Mouse (Mus musculus) heart, adult 11 months (tissue): ENCODE data around the gene Klf12.

Source experiments
- DNase-seq: peaks from one replicate; pipeline ENCODE4 v3.0.0; 2022

Gene Klf12

DNA sequence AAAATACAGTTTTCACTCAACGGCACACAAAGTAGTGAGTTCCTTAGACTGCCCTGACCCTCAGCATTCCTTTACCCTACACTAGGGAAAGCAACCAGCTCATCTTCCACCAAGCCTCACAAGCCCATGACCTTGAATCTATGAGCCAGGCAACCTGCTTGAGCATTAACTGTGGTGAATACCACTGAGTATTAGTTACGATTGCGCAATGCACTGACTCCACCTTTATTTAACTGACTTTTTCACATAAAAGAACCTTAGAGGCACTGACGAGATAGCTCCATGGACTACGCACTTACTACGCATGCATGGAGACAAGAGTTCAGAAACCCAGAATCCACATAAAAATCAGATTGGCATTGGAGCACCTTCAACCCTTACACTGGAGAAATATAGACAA lies 158.4 kb downstream of the Klf12 start:
- DNase-seq = no peak

DNA sequence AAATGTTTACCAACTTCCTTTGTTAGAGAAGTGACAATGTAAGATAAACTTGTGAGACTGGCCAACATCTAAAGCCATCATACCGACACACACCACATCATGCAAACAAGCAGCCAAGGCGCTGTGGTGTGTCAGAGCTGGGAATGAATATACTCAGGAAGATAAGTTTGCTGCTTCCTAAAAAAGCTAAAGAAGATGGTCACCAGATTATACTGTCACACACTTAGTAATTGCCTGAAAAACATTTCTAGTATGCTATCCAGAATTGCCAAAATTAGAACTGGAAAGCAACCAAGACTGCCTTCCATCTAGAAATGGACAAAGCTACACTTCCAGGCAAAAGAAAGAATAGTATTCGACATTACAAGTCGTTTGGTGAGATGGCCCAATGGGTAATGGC lies 163.4 kb downstream of the Klf12 start:
- peak; percentile 9 for DNase-seq

DNA sequence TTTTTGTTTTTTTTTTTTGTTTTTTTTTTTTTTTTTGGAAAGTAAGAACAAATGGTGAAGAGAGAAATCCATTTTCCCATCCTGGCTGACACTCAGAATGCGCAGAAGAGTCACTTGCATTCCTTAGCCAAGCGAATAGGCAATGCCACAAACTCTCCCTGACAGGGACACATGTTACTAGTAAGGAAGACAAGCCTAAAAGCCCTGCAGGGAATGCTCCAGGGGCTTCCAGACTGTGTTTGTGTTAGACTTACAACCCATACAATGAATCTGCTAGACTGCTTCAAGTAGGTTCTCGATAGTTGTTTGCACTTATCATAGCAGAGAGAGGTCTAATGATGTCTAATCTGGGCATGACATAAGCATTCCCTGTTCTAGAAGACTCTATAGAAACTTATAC lies 164.6 kb downstream of the Klf12 start:
- no peak for DNase-seq

DNA sequence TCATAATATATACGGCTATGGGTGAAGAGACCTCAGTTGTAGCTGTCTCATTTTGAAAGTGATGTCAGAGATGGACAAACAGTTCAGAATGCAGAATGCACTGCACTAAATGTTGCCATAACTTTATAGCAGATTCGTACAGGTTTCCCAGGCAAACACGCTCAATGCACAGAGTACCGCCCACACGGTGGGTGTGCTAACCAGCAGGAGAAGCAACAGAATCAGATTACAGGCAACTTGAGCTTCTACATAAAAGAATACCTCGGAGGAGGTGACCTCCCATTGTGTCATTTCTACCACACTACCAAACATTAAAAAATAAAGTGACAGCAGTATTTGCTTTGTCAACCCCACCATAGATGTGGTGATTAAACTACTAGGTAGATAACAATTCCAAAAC lies 171.1 kb downstream of the Klf12 start:
- DNase-seq = no peak

DNA sequence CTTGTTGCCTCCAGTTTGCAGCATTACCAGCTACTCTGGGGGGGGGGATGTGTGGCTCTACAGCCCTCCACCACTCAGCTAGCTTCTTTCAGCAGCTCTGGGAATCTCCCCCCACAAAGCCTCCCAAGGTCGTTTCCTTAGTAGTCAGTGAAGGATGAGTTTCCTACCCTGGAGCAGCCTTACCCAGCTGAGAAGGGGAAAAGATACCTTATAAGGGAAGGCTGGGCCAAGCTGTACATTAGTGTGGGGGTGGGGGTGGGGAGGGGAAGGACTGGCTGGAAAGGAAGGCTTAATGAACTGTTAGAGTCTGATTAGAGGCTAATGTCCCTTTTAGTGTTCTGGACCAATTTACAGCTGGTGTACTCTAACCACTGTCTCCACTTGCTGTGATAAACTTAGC lies 172.7 kb downstream of the Klf12 start:
- no peak for DNase-seq

DNA sequence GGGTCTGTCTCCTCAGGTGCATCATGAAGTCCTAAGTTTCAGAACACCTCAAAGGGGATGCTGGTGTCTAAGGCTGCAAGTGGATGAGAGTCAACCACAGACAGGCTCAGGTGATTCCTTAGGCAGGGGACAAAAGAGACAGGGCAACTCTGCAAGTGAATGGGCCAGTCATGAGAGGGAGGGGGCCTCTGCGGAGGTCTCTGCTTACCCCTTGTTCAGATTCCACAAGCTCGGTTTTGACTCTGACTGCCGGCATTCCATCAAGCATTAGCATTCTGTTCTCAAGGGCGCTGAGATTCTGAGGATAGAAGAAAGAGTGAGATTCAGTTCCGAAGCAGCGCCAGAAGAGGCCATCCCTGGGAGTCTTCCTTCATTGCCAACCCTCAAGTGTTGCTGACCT lies 174.9 kb downstream of the Klf12 start:
- no peak for DNase-seq

DNA sequence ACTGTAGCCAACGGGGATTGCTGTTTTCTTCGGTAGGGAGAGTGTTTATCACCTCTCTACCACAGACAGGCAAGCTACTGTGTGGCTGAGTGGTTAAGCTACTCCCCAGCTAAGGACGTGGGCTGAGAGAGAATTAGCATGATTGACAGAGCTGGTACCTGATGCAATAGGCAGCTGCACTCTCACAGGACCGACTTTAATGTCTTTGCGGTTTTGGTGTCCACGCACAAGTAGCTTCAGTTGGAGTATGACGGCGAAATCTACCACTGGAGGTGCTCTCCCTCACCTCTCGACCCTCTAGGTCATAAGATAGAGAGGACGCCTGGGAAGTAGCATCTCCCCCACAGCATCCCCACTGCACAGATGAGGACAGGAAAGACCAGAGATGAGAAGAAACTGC lies 178.9 kb downstream of the Klf12 start:
- DNase-seq = no peak

DNA sequence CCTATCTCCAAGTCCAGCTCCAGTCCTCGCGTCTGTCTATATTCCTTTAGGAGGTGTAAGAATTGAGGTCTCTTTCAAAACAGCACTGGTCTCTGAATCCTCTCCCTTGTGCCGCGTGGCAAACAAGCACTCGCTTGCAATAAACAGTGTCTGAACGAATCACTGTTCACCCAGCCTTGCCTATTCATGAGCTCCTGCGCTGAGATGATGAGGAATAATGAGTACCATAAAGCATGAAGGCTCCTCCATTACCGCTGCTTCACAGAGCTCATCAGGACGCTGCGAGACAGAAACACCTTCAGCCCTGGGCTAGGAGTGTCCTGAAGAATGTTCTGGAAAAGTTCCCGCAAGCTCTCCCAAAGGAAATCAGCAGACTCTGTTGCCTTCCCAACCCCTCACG lies 179.7 kb downstream of the Klf12 start:
- DNase-seq = no peak

DNA sequence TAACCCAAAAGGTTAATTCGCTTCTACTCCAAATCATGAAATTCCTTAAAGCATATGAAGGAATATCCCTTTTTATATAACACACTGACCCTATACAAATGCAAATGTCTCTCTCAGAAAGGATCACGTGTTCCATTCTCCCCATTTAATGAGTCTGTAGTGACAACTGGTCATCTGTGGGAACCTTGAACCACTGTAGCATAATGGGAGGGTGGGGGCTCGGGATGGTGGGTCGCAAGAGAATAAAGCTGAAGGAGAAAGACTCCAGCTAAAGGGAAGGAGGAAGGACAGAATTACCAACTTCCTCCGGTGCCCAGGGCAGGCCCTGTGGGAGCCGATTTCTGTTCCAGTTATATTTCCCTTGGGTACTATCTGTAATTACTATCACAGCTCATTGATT lies 180.7 kb downstream of the Klf12 start:
- no peak for DNase-seq

DNA sequence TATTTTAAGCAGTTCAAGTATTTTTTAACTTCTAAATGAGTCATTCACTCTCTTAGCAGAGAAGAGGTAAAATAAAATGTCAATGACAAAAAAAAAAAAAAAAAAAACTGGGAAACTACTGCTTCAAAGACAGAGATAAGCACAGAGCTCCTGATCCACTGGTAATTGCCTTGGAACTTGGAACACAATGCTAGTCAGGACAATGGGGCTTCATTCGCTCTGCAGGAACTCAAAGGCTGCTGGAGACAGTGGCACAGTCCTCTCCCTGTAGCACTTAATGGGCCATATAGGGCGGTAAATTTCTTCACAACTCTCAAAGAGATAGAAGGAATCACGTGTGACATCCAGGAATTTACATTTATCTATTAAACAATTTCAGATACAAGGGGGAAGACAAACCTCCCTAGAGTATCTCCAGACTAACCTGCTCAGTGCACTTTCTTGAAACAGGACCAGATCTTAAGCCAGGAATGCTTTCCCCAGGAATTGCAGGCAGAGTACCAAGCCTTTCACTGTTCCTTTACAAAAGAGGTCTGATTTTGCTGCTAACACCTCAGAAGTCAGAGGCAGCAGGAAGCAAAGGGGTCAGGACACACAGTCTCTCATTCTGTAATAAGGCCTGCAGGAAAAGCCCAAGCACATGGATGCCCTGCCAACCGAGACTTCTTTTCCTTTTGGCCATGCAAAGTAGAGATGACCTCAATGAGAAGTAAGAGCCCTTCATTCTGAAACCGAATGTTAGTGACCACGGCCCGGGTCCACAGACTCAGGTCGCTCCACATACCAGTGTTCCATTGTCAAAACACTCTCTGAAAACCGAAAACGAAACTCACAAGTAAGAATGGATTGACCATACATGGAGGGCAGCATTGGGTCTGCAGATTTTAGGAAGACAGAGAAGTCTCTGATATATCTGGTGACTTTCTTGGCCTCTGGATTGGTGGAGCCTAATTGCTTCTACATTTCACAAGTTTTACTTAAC lies 187.0 kb downstream of the Klf12 start:
- no peak for DNase-seq

DNA sequence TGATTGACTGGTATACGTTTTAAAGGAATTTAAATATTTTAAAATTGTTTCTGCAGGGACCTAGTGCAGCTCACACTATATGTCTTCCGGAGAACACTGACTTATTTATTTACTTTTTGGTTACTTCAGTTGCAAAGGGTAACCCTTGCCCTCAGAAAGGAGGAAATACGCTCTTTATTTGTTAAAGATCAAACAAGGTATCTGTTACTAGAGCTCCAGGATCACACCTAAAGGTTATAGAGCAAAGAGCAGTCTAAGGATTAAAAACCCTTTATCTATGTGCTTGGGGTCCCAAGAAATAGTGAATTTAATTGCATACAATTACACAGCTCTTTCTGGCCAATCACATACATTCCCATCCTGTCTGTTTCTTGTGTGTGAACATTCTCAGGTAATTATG lies 188.7 kb downstream of the Klf12 start:
- no peak for DNase-seq

DNA sequence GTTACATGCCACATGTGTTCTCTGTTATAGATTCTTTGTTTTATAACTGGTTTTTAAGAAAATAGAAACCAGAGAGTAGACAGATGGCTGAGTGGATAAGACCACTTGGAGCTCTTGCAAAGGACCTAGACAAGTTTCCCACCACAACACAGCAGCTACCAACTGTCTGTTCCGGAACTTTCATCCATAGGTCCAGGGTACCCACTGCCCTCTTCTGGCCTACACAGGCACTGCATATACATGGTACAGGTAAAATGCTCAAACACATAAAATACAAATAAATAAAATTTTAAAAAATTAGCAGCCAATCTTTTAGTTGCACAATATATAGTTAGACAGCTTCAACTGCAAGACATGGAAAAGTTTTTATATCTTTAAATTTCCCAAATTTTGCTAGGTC lies 194.0 kb downstream of the Klf12 start:
- DNase-seq = no peak

DNA sequence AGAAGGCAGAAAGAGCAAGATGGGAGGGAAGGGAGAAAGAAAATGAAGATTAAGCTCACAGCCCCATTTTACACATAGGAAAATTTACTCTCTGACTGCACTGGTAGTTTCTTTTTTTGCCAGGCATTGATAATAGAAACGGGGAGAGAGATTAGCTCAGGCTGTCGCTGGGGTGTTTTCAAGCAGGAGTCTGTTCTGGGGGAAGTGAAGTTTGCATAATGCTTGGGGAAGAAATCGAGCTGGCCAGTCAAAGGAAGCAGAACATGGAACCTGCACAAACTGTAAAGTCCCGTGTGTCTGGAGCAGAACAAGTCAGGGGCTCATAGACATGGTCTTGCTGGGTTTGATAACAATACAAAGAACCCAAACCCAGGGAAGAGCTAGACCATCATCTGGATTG lies 204.9 kb downstream of the Klf12 start:
- DNase-seq = peak; percentile 54

DNA sequence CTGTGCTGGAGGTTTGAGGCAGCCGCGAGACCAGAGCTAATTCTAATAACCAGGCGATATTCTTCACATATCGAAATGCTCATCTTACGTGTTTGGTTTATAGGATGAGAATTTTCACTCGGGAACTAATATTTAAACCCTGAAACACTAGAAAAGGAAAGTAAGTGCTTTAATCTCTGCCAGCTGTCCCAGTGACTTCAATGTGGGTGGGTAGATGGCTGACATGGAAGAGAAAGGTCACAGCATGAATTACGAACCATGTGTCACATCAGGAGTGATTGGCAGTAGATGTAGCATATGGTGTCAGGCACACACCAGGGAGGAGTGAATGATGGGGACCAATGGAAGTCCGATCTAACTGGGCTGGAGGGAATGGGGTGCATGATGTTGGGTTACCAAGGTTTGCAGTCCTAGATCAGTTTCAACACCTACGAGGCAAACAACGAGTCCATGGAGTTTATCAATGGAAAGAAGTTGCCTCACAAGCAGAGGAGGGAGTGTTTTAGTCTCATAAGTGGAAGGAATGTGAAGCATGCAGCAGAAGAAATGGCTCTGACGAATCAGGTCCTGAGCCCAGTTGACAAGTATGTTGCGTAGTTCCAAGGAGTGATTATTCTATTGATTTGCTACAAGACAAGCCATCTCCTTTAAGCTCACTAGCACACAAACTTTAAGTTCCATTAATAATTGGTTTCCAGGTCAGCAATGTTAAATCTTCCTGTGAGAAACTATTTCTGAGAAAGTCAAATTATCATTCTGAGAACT lies 211.9 kb downstream of the Klf12 start:
- DNase-seq = peak; percentile 25

DNA sequence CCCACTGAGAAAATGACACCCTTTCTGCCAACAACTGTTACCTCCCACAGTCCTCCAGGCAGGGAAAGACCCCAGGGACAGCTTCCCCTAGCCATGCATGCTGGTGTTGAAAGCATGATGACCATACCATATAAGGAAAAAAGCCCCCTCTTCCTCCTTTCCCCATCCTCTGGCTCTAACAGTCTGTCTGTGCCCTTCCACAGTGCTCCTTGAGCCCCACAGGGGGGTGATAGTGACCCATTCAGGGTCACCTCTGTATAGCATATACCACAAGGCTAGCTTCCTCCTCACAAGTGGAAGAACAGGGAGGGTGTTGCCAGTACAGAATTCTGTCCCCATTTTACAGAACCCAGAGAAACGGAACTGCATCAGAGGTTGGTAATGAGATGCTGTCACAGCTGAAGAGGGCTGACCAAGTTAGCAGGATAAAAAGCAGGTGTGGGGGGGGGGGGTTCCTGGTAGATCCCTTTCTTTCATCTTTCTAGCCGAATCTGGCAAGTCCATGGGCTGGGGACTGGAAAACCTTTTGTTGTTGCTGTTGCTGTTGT lies 214.9 kb downstream of the Klf12 start:
- DNase-seq = peak; percentile 58

DNA sequence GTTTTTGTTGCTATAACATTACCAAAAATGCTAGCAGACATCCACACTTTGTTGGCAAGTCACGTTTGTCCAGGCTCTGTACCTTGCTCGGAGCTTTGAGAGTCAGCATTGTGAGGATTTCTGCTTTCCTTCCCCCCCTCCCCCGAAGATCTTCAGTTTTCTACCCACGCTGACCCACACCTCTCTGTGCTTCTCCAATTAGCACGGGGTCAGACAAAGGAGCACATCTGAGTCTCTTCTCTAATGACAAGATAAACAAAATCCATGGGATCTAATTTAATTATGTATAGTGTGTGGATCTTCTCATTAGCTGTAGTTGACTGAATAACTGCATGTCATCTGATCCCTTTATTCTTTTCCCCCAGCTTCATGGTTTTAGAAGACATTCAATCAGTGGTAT lies 215.8 kb downstream of the Klf12 start:
- DNase-seq = no peak

DNA sequence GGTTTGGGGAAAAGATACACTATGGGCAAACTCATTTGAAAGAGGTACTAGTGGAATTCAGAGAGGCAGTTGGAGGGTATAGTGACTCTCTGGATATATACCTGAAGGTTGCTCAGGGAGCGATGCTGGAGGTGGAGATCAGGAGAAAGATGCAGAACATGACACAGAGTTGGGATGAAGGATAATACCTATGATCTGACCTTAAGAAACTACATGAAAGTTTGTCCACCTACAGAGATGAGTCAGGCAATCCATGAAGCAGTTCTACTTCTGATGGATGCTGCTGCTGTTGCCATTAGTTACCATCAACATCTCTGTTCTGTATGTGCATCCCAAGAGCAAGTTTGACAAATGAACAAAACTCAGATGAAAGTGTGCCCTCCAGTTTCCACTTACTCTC lies 222.0 kb downstream of the Klf12 start:
- DNase-seq = peak; percentile 55

DNA sequence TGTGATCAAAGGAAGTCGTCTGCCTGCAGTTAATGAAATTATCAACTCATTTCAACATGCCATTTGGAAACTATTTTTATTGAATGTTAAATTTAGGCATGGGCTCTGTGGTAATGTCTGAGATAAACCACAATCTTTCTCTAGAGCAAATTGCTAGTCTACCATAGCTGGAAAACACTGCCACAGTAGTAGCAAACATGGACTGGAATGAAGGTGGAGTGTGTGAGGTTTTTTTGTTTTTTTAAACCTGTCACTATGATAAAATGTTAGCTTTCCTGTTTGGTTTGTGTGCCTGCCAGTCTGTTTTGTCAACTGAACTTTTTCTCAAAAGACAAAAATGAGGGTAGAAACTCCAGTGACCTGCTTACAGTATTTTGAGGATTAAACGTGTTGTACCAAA lies 230.3 kb downstream of the Klf12 start:
- no peak for DNase-seq

DNA sequence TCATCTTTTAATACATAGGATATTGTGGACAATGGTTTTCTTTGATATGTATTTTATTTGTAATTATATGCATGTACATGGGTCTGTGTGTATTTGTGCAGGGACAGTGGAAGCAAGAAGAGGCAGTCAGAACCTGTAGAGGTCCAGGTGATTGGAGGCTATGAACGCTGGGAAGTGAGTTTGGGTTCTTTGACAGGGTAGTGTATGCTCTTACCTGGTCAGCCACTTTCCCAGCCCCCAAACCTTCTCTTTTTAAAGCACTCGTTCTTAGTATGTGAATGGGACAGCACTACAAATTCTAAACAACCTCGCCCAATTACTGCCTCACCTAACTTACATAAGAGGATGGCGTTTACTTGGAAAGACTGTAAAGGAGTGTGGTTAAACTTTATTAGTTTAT lies 231.0 kb downstream of the Klf12 start:
- DNase-seq = peak; percentile 59

DNA sequence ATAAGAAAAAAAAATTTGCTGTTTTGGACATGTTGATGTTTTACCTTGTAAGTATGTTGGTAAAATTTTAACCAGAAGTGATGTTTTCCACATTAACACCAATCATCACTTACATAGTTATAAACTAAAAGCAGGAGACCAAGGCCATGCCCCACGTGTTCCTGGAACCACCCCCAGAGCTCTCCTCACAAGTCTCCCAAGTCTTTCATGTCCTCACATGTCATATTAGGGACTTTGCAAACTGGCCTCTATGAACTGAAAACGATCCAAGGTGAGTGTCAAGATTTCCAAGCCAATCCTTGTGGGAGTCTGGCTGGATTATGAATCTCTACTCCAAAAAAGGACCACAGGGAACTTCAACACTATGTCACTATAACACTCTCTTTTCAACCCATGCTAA lies 231.6 kb downstream of the Klf12 start:
- peak; percentile 37 for DNase-seq

DNA sequence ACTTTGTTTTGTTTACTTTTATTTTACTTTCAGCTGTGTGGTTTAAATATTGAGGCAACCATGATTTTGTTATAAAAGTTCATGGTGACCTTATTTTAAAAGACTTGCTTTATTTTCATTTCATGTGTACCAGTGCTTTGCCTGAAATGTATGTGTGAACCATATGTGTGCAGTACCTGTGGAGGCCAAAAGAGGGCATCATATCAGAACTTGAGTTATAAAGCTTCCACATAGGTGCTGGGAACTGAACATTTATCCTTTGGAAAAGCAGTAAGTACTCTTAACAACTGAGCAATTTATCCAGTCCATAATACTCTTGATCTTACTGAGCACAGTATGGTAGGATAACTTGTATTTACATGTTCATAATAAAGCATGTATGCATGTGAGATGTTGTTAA lies 239.0 kb downstream of the Klf12 start:
- no peak for DNase-seq

DNA sequence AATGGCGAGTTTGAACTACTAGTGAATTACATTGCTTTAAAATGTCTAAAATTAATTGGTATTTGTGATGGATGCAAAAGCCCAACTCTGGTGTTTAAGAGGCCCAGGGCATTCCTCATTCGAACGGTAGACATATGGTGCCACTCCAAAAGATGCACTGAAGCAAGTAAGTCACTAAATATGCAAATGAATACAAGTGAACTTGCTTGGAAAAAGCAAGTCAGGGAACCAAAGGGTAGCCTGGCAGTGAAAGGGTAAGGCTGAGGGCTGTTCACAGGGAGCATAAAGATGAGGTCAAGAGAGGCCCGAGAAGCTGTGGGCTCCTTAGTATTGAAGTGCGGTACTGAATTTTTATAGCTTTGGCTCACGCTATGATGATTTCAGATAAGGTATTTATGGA lies 242.7 kb downstream of the Klf12 start:
- no peak for DNase-seq

DNA sequence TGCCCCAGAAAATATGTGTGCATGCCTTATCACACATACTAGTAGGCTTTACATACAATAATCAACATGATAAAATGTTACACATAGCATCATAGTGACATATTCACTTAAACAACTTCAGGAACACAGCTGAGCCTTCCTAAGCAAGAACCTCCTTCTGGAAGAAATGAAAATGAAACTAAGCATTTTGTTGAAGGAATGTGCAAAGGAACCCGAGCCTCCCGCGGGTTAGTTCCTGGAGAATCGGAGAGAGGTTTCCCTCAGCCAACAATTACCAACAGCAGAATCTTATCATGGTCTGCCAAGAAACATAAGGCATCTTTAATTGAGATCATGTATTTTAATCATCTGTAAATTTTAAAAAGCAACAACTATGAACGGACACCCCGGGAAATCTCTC lies 257.8 kb downstream of the Klf12 start:
- DNase-seq = no peak

DNA sequence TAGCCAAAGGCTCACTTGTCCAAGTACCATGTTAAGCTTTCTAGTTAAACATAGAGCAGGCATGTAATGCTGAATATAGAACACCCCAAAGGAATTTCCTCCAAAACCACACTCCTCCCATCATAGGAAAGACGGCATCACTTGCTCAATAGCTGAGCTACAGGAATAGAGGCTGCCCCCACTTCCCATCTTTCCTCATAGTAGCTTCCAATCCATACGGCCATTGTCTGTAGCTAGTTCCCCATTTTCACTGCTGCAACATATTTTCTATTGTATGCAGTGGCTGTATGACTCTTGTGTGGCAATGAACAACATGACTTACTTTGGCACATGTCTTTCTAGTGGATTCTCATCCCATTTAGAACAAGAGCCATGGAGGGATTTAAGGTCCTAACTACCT lies 267.3 kb downstream of the Klf12 start:
- no peak for DNase-seq
